Mouse (Mus musculus): ENCODE measurements at regions not wholly inside any gene's neighbourhood (a gene's known extent, or its start where the extent isn't known, plus 50 kb on each side); places are given as distances from the start of the nearest gene placed in this dataset.

DNA sequence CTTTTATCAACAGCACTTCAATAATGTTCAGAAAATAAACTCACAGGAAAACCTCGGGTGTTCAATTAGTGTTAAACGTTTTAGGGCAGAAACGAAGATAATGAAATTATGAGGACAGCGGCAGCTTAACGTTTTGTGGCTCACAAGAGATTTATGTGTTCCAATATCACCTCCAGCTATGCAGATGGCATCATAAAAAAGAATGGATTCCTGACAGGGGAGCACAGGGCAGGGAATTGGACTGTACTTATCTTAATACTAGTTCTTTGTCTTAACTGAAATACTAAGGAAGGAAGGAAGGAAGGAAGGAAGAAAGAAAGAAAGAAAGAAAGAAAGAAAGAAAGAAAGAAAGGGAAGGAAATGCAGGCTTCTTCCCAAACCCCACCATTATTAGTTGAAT lies 121.6 kb downstream of the Icos start:
- no peaks in the 10 kb centered on the region for H3K36me3 ChIP-seq
- ATAC-seq (ENCODE audit: low FRiP score): no peak
- WGBS: 69% methylated on average over 5 of the region's 5 CpGs
- H3K27ac ChIP-seq: no peak overlapping the region
- 0 out of 2 replicates have a peak, but pooled peaks cover 6% of the 10 kb centered on the region for H3K4me1 ChIP-seq
- H3K9ac ChIP-seq: no peak overlapping the region
- no peak overlapping the region for H3K4me3 ChIP-seq
- H3K9me3 ChIP-seq (replicated peaks): no peaks in the 10 kb centered on the region
- no peak overlapping the region for H3K4me2 ChIP-seq (replicated peaks)
- H3K27me3 ChIP-seq: no peaks in the 10 kb centered on the region

DNA sequence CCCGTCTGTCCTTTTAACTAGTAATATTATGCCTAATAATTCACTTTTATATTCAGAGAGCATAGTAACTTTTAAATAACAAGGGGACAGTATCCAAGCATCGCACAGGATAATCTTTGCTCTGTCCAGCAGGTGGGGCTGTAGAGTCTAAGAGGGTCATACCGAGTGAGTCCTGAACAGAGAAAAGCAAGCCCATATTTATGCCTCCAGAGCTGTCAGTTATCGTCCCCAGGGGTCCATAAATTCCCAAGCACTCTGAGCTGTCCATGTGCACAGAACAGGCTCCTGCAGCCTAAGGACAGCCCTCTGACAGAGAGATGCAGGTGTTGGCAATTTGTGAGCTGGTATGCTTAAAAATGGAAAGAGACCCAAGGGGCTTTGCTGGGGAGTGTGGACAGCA lies 124.0 kb downstream of the Icos start:
- 0 out of 2 replicates have a peak, but pooled peaks cover 4% of the 10 kb centered on the region for H3K4me1 ChIP-seq
- no peak overlapping the region for H3K4me3 ChIP-seq
- H3K27me3 ChIP-seq: no peaks in the 10 kb centered on the region
- 61% methylated on average over 4 of the region's 4 CpGs for WGBS
- no peaks in the 10 kb centered on the region for H3K9me3 ChIP-seq (replicated peaks)
- H3K4me2 ChIP-seq (replicated peaks): no peak overlapping the region
- H3K9ac ChIP-seq: no peak overlapping the region
- no peaks in the 10 kb centered on the region for H3K36me3 ChIP-seq
- no peak overlapping the region for H3K27ac ChIP-seq
- ATAC-seq (ENCODE audit: low FRiP score): no peak

GRCm38 (mm10) chr1:61102346-61102745 lies 124.6 kb downstream of the Icos start:
- H3K27ac ChIP-seq: no peak overlapping the region
- no peak overlapping the region for H3K4me3 ChIP-seq
- H3K9ac ChIP-seq: no peak overlapping the region
- H3K9me3 ChIP-seq (replicated peaks): no peaks in the 10 kb centered on the region
- no peaks in the 10 kb centered on the region for H3K27me3 ChIP-seq
- H3K36me3 ChIP-seq: no peaks in the 10 kb centered on the region
- no peak overlapping the region for H3K4me2 ChIP-seq (replicated peaks)
- 75% methylated on average over 5 of the region's 5 CpGs for WGBS
- no peak for ATAC-seq (ENCODE audit: low FRiP score)
- H3K4me1 ChIP-seq: 0 out of 2 replicates have a peak, but pooled peaks cover 4% of the 10 kb centered on the region

GRCm38 (mm10) chr1:61103581-61103980 lies 125.9 kb downstream of the Icos start:
- no peaks in the 10 kb centered on the region for H3K27me3 ChIP-seq
- ATAC-seq (ENCODE audit: low FRiP score): no peak
- H3K4me3 ChIP-seq: no peak overlapping the region
- 0 out of 2 replicates have a peak, but pooled peaks cover 4% of the 10 kb centered on the region for H3K4me1 ChIP-seq
- no peaks in the 10 kb centered on the region for H3K9me3 ChIP-seq (replicated peaks)
- no peaks in the 10 kb centered on the region for H3K36me3 ChIP-seq
- no peak overlapping the region for H3K27ac ChIP-seq
- H3K4me2 ChIP-seq (replicated peaks): no peak overlapping the region
- WGBS: 83% methylated on average over 12 of the region's 12 CpGs
- H3K9ac ChIP-seq: no peak overlapping the region

DNA sequence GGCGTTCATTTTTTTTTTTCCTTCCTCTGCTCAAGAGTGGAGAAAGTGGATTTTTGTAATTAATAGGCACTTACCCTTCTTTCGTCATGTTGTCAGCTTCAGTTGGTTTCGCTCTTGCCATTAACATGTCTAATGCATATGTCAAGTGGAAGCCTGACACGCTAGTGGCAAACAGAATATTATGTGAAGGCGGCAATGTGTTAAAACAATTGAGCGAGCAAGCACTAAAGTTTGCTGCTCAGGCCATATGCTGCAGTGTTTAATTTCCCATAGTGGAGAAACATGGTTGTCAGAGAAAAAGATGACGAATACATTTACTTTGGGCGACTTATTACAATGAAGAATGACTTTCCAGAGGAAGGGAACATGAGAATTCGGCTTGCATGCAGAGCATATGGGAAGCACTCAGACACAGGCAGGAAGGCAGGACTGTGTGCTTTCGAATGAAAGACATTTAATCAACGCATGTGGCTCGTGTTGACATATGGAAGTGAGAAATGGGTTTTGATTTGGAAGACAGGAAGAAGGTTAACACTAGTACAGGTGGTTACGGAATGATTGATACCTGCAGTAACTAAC lies 134.1 kb downstream of the Icos start:
- Histone ChIP-seq H3K4me3 (no peak overlapping the region), H3K36me3 (no peaks in the 10 kb centered on the region), H3K27ac (no peak overlapping the region), H3K4me2 (replicated peaks) (no peak overlapping the region), H3K27me3 (no peaks in the 10 kb centered on the region), H3K4me1 (no peaks in the 10 kb centered on the region), H3K9me3 (replicated peaks) (no peaks in the 10 kb centered on the region), H3K9ac (no peak overlapping the region)
- WGBS: 72% methylated on average over 13 of the region's 13 CpGs
- no peak for ATAC-seq (ENCODE audit: low FRiP score)

DNA sequence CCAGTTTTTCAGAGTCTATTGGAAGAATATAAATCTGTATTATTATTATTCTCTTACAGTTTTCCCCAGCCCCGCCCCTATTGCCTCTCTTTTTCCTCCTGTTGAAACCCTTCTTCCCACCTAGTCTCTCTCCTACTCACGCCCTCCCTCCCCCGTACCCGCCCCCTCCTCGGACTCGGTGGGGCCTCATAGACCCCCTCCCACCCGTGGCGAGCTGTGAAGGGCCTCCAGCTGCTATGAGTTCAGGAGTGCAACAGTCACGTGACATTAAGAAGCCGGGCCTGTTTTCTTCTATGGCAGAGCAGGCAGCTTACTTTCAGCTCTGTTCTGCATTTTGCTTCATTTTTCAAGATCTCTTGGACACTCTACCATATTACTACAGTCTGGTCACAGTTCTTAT lies 139.8 kb downstream of the Icos start:
- no peaks in the 10 kb centered on the region for H3K9me3 ChIP-seq (replicated peaks)
- no peak overlapping the region for H3K9ac ChIP-seq
- ATAC-seq (ENCODE audit: low FRiP score): no peak
- no peaks in the 10 kb centered on the region for H3K36me3 ChIP-seq
- no peaks in the 10 kb centered on the region for H3K27me3 ChIP-seq
- H3K4me2 ChIP-seq (replicated peaks): no peak overlapping the region
- WGBS: 28% methylated on average over 10 of the region's 10 CpGs
- 0 out of 2 replicates have a peak, but pooled peaks cover 5% of the 10 kb centered on the region for H3K4me1 ChIP-seq
- no peak overlapping the region for H3K27ac ChIP-seq
- no peak overlapping the region for H3K4me3 ChIP-seq

GRCm38 (mm10) chr1:61118071-61118470 lies 140.3 kb downstream of the Icos start:
- ATAC-seq (ENCODE audit: low FRiP score): no peak
- Histone ChIP-seq H3K9ac (no peak overlapping the region), H3K9me3 (replicated peaks) (no peaks in the 10 kb centered on the region), H3K4me1 (0 out of 2 replicates have a peak, but pooled peaks cover 5% of the 10 kb centered on the region), H3K27me3 (no peaks in the 10 kb centered on the region), H3K27ac (no peak overlapping the region), H3K4me3 (no peak overlapping the region), H3K36me3 (no peaks in the 10 kb centered on the region), H3K4me2 (replicated peaks) (no peak overlapping the region)
- 53% methylated on average over 4 of the region's 4 CpGs for WGBS

DNA sequence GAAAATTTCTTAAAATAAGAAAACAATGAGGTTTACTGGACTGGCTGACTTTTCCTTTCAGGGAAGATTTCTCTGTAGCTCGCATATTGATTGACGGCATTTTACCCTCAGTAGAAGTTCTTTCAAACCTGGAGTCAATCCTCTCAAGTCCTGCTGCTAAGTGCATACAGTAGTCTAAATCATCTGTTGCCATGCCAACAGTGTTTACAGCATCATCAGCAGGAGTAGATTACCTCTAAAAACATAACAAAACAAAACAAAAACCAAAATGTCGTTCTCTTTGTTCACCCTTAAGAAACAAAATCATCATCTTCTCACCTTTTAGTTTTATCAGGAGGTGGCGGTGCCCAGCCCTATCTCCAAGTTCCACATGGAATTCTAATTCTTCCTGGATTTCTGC lies 143.8 kb downstream of the Icos start:
- Histone ChIP-seq H3K27ac (no peak overlapping the region), H3K4me1 (0 out of 2 replicates have a peak, but pooled peaks cover 5% of the 10 kb centered on the region), H3K27me3 (no peaks in the 10 kb centered on the region), H3K9ac (no peak overlapping the region), H3K9me3 (replicated peaks) (no peaks in the 10 kb centered on the region), H3K4me2 (replicated peaks) (no peak overlapping the region), H3K36me3 (no peaks in the 10 kb centered on the region), H3K4me3 (no peak overlapping the region)
- no peak for ATAC-seq (ENCODE audit: low FRiP score)
- WGBS: 71% methylated on average over 4 of the region's 4 CpGs

GRCm38 (mm10) chr1:61125127-61125526 lies 147.4 kb downstream of the Icos start:
- Histone ChIP-seq H3K4me2 (replicated peaks) (no peak overlapping the region), H3K4me1 (no peaks in the 10 kb centered on the region), H3K9ac (no peak overlapping the region), H3K9me3 (replicated peaks) (no peaks in the 10 kb centered on the region), H3K27me3 (no peaks in the 10 kb centered on the region), H3K27ac (no peak overlapping the region), H3K4me3 (no peak overlapping the region), H3K36me3 (no peaks in the 10 kb centered on the region)
- ATAC-seq (ENCODE audit: low FRiP score): no peak
- WGBS: 87% methylated on average over 2 of the region's 2 CpGs

- H3K9ac ChIP-seq: no peak overlapping the region
- peaks cover 28% of the 10 kb centered on the region for H3K4me1 ChIP-seq
- no peak for ATAC-seq (ENCODE audit: low FRiP score)
- H3K27ac ChIP-seq: no peak overlapping the region
- H3K27me3 ChIP-seq: no peaks in the 10 kb centered on the region
- no peaks in the 10 kb centered on the region for H3K9me3 ChIP-seq (replicated peaks)
- WGBS: 70% methylated on average over 9 of the region's 9 CpGs
- H3K4me3 ChIP-seq: no peak overlapping the region
- no peak overlapping the region for H3K4me2 ChIP-seq (replicated peaks)
- H3K36me3 ChIP-seq: no peaks in the 10 kb centered on the region
These were observed 158.1 kb downstream of the Icos start for GRCm38 (mm10) chr1:61135597-61136545.

- Histone ChIP-seq H3K9me3 (replicated peaks) (no peaks in the 10 kb centered on the region), H3K36me3 (no peaks in the 10 kb centered on the region), H3K27ac (no peak overlapping the region), H3K4me1 (peaks cover 43% of the 10 kb centered on the region), H3K27me3 (no peaks in the 10 kb centered on the region), H3K4me2 (replicated peaks) (no peak overlapping the region), H3K9ac (no peak overlapping the region), H3K4me3 (no peak overlapping the region)
- 61% methylated on average over 5 of the region's 5 CpGs for whole genome bisulfite sequencing
- no peak for ATAC-seq (ENCODE audit: low FRiP score)
These were observed 159.6 kb downstream of the Icos start for GRCm38 (mm10) chr1:61137210-61137885.

DNA sequence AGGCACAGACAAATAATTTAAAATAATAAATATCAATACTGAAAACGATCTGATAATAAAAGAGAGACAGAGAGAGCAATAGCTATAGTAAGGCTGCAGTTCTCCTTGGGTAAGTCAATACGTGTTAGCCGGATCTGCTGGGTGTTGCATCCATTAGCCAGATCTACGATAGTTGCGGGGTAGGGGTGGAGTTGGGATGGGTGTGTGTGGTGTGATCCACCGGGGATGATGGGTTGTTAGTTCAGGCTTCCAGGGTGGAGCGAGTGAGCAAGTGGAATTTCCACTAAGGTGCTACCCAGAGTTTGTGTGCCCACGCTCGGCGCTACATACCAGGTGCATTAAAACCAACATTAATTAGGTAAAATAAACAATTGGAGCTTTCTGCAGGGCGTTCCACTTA lies 160.2 kb downstream of the Icos start:
- H3K4me3 ChIP-seq: no peak overlapping the region
- no peaks in the 10 kb centered on the region for H3K9me3 ChIP-seq (replicated peaks)
- H3K4me2 ChIP-seq (replicated peaks): no peak overlapping the region
- H3K27ac ChIP-seq: no peak overlapping the region
- ATAC-seq (ENCODE audit: low FRiP score): no peak
- H3K9ac ChIP-seq: no peak overlapping the region
- peaks cover 48% of the 10 kb centered on the region for H3K4me1 ChIP-seq
- no peaks in the 10 kb centered on the region for H3K36me3 ChIP-seq
- H3K27me3 ChIP-seq: no peaks in the 10 kb centered on the region
- WGBS: 72% methylated on average over 11 of the region's 11 CpGs
